Mouse (Mus musculus) liver, embryonic 11.5 days (tissue): ENCODE data around the gene Gm9936. TPM values are rescaled to one million over a fixed set of nuclear protein-coding genes. Genes with fewer than 3 reads are reported as not detected.
A peak's percentile ranks its signal among the peaks of the same experiment; 100 is the strongest.

Source experiments
- ATAC-seq: fragments of 200-750 bp; cut with Nextera tagmentation; replicated peaks from 2 replicates; pipeline ENCODE4 v1.8.0; 2017; ENCODE audit warnings: moderate number of reproducible peaks, mild to moderate bottlenecking, moderate TSS enrichment, moderate library complexity; ENCODE audit not compliant: low FRiP score
- DNase-seq: peaks from one replicate; pipeline ENCODE4 v3.0.0-alpha.2; 2017; ENCODE audit warnings: low spot score
- H3K27ac ChIP-seq: fragments of 300-500 bp; sonication (generic); 2 replicates; pipeline ENCODE4 v1.5.1; 2014; ENCODE audit warnings: mild to moderate bottlenecking, low read depth, low read length, control low read depth
- H3K27me3 ChIP-seq: fragments of 300-500 bp; sonication (generic); replicated peaks from 2 replicates; pipeline ENCODE4 v1.6.1; 2014; ENCODE audit warnings: low read length, mixed read lengths; ENCODE audit not compliant: control insufficient read depth, insufficient read depth
- H3K36me3 ChIP-seq: fragments of 300-500 bp; sonication (generic); 2 replicates; pipeline ENCODE4 v1.6.1; 2014; ENCODE audit warnings: mild to moderate bottlenecking, low read length, moderate library complexity, mixed read lengths; ENCODE audit not compliant: control insufficient read depth, insufficient read depth
- H3K4me1 ChIP-seq: fragments of 300-500 bp; sonication (generic); replicated peaks from 2 replicates; pipeline ENCODE4 v1.6.1; 2014; ENCODE audit warnings: low read length, mixed read lengths; ENCODE audit not compliant: control insufficient read depth, insufficient read depth
- H3K4me2 ChIP-seq: fragments of 300-500 bp; sonication (generic); 2 replicates; pipeline ENCODE4 v1.6.1; 2014; ENCODE audit warnings: mild to moderate bottlenecking, control low read depth, moderate library complexity
- H3K4me3 ChIP-seq: fragments of 300-500 bp; sonication (generic); 2 replicates; pipeline ENCODE4 v1.5.1; 2014; ENCODE audit warnings: low read depth, low read length, control low read depth
- H3K9ac ChIP-seq: fragments of 300-500 bp; sonication (generic); 2 replicates; pipeline ENCODE4 v1.6.1; 2014; ENCODE audit warnings: low read depth, low read length, control low read depth
- H3K9me3 ChIP-seq: fragments of 300-500 bp; sonication (generic); 2 replicates; pipeline ENCODE4 v1.6.1; 2016; ENCODE audit warnings: low read length, inconsistent platforms, mixed read lengths; ENCODE audit not compliant: control insufficient read depth
- WGBS: fragments of 180-500 bp; shearing (Covaris S2); extraction: QIAGEN DNeasy Blood & Tissue Kit; methylation state at CpG from one replicate; pipeline ENCODE4 v1.1.7; 2014; 5-methylcytosine and 5-hydroxymethylcytosine counted together
- polyA plus RNA-seq: library from polyadenylated mRNA; unstranded; fragments of >200 nt; fragmentation: Nextera tagmentation; extraction: Ambion mirVana; gene quantifications from 2 replicates; pipeline ENCODE4 v1.2.1, GENCODE M21; 2014

The Gm9936 gene
- polyA plus RNA-seq, 1 experiment from 2014 or later = not detected

GRCm38 (mm10) chr5:114827427-114827826, 31.1 kb downstream of the Gm9936 start:
- no peaks in the 10 kb centered on the region for H3K9me3 ChIP-seq
- ATAC-seq = no peak

DNA sequence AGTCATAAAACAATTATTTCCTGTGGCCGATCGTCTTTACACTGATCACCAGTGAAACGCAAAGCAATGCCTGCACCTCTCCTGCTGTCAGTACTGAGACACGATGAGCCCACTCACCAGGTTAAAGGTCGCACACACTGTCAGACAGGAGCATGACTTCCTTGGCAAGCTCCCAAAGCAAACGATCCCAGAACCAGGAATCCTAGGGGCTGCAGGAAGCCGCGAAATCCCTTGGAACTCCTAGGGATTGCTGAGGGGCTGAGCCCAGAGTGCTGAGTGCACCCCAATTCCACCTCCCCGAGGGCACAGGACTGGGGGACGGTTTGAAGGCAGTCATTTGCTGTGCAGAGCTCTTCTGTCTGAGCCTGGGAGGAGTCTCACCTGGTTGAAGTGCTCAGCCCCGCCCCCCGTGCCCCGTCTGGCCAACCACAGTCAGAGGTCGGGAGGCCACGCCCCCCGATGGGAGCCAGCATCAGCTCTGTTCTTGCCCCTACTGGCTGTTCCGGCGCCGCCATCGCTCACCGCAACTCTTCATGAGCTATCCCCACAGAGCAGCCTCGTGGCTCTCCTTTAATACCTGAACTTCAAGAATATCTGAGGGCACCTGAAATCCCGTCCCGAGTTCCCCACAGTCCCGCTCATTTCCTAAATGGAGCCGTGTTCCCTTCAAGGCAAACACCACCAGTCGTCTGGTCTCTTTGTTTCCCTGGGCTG, 32.3 kb downstream of the Gm9936 start:
- Histone ChIP-seq H3K4me2 (peak overlapping the region; percentile 70), H3K36me3 (peaks cover 4% of the 10 kb centered on the region; the same call in 1 of the 2 replicates), H3K27ac (peak overlapping the region; percentile 39; the same call in 1 of the 2 replicates), H3K9me3 (peaks cover 8% of the 10 kb centered on the region; the same call in 1 of the 2 replicates), H3K9ac (peak overlapping the region; percentile 55), H3K4me1 (0 out of 2 replicates have a peak, but pooled peaks cover 2% of the 10 kb centered on the region), H3K4me3 (peak overlapping the region; percentile 47), H3K27me3 (no peaks in the 10 kb centered on the region)
- DNase-seq (peak; percentile 88), ATAC-seq (peak; percentile 92)
- 9% methylated on average over 27 of the region's 27 CpGs for WGBS

More at GRCm38 (mm10) chr5:114827427-114827826, 31.1 kb downstream of the Gm9936 start:
- Histone ChIP-seq H3K4me2 (no peak overlapping the region), H3K27ac (no peak overlapping the region), H3K9ac (no peak overlapping the region), H3K27me3 (no peaks in the 10 kb centered on the region), H3K4me3 (no peak overlapping the region), H3K4me1 (0 out of 2 replicates have a peak, but pooled peaks cover 2% of the 10 kb centered on the region), H3K36me3 (no peaks in the 10 kb centered on the region)
- 75% methylated on average over 12 of the region's 12 CpGs for WGBS
- DNase-seq = no peak

GRCm38 (mm10) chr5:114824197-114824596, 34.3 kb downstream of the Gm9936 start:
- peaks cover 8% of the 10 kb centered on the region; the same call in 1 of the 2 replicates for H3K9me3 ChIP-seq
- ATAC-seq (no peak), DNase-seq (peak; percentile 62)
- WGBS = 9% methylated on average over 9 of the region's 9 CpGs
- H3K4me3 ChIP-seq = peak overlapping the region; percentile 28; the same call in 1 of the 2 replicates
- no peaks in the 10 kb centered on the region for H3K27me3 ChIP-seq
- no peaks in the 10 kb centered on the region for H3K4me1 ChIP-seq
- peaks cover 4% of the 10 kb centered on the region; the same call in 1 of the 2 replicates for H3K36me3 ChIP-seq
- peak overlapping the region; percentile 73 for H3K4me2 ChIP-seq
- H3K9ac ChIP-seq = no peak overlapping the region
- H3K27ac ChIP-seq = no peak overlapping the region

DNA sequence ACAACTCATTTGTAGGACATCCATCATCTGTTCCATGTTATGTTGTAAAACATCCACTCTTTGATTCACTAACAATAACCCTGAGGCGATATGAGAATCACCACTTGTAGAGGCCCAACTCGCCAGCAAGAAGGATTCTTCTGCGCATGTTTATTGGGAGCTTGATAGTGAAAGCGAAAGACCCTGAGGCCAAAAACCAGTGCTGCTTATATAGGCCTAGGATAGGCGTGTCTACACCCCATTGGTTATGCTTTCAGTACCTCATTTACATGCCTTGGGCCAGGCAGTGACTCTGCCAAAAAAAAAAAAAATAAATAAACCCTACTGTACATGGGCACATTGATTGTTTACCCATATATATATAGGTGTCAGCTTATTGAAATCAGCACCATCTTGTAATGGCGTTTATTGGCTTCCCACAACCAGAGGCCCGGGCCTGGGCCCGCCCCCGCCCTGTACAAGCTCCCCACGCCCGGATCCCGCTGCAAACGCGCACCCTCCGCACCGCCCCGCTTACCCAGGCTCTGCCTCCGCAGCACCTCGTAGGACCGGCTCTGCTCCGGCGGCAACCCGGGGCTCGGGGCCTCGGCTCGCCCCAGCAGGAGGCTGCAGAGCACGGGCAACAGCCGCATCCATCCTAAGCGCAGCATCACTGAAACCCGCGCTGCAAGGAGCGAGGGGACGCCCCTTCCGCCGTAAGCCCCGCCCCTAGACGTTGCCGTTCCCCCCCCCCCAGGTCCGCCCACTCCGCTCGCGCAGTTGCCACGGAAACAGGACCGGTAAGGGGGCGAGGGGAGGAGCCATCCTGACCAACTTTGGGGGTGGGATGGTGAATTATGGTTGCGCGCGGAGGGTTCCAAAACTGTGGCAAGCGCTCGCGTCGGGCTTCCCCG, 35.4 kb downstream of the Gm9936 start, which contains the start of gene 1500011B03Rik:
1500011B03Rik (minus strand) TSS at position 673 of the 893 bp plus-strand sequence.
- 9% methylated on average over 53 of the region's 53 CpGs for WGBS
- Histone ChIP-seq H3K4me2 (peak within 1 kb of the TSS; percentile 73), H3K9ac (peak within 1 kb of the TSS; percentile 64), H3K36me3 (peaks cover 4% of the 10 kb centered on the region; the same call in 1 of the 2 replicates), H3K27ac (peak within 1 kb of the TSS; percentile 45; the same call in 1 of the 2 replicates), H3K27me3 (no peaks in the 10 kb centered on the region), H3K4me1 (no peaks in the 10 kb centered on the region), H3K4me3 (peak within 1 kb of the TSS; percentile 84), H3K9me3 (peaks cover 8% of the 10 kb centered on the region; the same call in 1 of the 2 replicates)
- peak; percentile 73 for ATAC-seq
- DNase-seq = peak; percentile 86

DNA sequence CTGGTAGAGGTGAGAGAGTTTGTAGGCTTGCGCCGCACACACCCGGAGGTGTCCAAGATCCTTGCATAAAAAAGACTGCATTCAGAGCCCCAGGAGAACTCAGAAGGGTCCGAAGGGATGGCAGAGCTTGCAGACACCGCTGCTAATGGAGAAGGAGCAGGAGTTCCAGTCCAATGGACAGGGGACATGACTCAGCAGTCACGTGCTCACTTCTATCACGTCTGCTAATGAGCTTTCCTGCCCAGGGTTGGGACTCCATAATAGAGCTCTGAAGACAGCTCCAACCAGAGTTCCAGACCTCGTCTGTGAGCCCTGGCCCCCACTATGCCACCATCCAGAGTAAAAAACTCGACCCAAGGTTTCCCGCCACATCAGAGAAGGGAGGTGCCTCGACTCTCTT, 40.4 kb downstream of the Gm9936 start:
- Histone ChIP-seq H3K9me3 (peaks cover 8% of the 10 kb centered on the region; the same call in 1 of the 2 replicates), H3K4me3 (no peak overlapping the region), H3K27me3 (no peaks in the 10 kb centered on the region), H3K36me3 (peaks cover 4% of the 10 kb centered on the region; the same call in 1 of the 2 replicates), H3K4me2 (no peak overlapping the region), H3K9ac (no peak overlapping the region), H3K4me1 (no peaks in the 10 kb centered on the region), H3K27ac (no peak overlapping the region)
- no peak for DNase-seq
- 64% methylated on average over 11 of the region's 11 CpGs for WGBS
- no peak; the same call in 1 of the 2 replicates for ATAC-seq

DNA sequence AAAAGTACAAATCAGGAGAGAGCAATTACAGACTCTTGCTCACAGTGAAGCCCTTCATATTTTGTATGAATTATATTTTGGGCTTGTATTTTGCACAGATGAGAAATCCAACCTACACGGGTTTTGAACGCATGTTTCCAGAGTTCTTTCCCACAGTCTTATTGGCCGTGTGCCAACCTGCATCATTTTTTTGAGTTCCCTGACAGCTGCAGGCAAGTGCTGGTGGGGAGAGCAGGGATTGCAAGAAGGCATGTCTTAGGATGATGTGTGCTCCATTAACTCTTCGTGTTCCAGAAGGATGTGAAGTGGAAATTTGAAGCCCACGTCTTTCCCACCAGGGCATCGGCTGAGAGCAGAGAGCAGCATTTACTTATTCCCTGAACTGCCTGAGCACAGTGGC, 41.9 kb downstream of the Gm9936 start:
- no peak overlapping the region for H3K27ac ChIP-seq
- 0 out of 2 replicates have a peak, but pooled peaks cover 3% of the 10 kb centered on the region for H3K9me3 ChIP-seq
- no peak overlapping the region for H3K4me2 ChIP-seq
- no peak overlapping the region for H3K9ac ChIP-seq
- no peak overlapping the region for H3K4me3 ChIP-seq
- H3K36me3 ChIP-seq = no peaks in the 10 kb centered on the region
- H3K4me1 ChIP-seq = peaks cover under 1% of the 10 kb centered on the region; the same call in 1 of the 2 replicates
- ATAC-seq (no peak), DNase-seq (no peak)
- H3K27me3 ChIP-seq = no peaks in the 10 kb centered on the region
- 73% methylated on average over 6 of the region's 6 CpGs for WGBS

GRCm38 (mm10) chr5:114813525-114814181, 44.8 kb downstream of the Gm9936 start:
- peaks cover 17% of the 10 kb centered on the region for H3K4me1 ChIP-seq
- H3K4me2 ChIP-seq = peak overlapping the region; percentile 61
- ATAC-seq (peak; percentile 87), DNase-seq (peak; percentile 88)
- H3K36me3 ChIP-seq = 0 out of 2 replicates have a peak, but pooled peaks cover 2% of the 10 kb centered on the region
- peak overlapping the region; percentile 76 for H3K4me3 ChIP-seq
- H3K9me3 ChIP-seq = no peaks in the 10 kb centered on the region
- H3K27me3 ChIP-seq = no peaks in the 10 kb centered on the region
- WGBS = 1% methylated on average over 49 of the region's 50 CpGs
- peak overlapping the region; percentile 67; the same call in 1 of the 2 replicates for H3K27ac ChIP-seq
- peak overlapping the region; percentile 73 for H3K9ac ChIP-seq

DNA sequence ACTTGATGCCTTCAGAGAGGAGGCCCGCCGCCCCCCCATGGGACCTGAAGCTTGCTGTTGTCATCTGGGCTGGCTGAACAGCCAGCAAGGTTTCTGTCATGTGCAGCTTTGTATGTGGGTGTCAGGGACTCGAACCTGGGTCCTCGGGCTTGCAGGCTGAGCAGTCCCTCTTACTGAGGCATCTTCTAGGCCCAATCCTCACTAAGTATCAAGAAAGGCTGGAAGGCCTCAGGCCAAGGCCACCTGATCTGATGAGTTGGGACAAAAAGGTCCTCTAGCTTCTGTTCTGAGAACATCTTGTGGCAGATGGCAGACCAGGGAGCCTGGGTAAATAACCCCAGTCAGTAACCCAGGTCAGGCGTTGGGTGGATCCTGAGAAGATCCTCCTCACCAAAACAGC, 48.7 kb downstream of the Gm9936 start:
- Histone ChIP-seq H3K27ac (peak overlapping the region; percentile 0; the same call in 1 of the 2 replicates), H3K4me2 (no peak overlapping the region), H3K9me3 (no peaks in the 10 kb centered on the region), H3K36me3 (peaks cover 7% of the 10 kb centered on the region), H3K27me3 (no peaks in the 10 kb centered on the region), H3K4me1 (peaks cover 50% of the 10 kb centered on the region), H3K4me3 (no peak overlapping the region), H3K9ac (no peak overlapping the region)
- 79% methylated on average over 5 of the region's 5 CpGs for WGBS
- ATAC-seq = no peak
- DNase-seq = no peak
